Mouse (Mus musculus) lung, postnatal 0 days (tissue): ENCODE results near the gene Fto.

ENCODE experiments used
- CTCF ChIP-seq: IDR thresholded peaks from 2 replicates; pipeline ENCODE4 v1.5.1; 2016; ENCODE audit warnings: antibody characterized with exemption, mild to moderate bottlenecking
- EP300 ChIP-seq: IDR thresholded peaks from 2 replicates; pipeline ENCODE4 v1.6.1; 2016; ENCODE audit warnings: antibody characterized with exemption, mild to moderate bottlenecking, control low read depth

DNA sequence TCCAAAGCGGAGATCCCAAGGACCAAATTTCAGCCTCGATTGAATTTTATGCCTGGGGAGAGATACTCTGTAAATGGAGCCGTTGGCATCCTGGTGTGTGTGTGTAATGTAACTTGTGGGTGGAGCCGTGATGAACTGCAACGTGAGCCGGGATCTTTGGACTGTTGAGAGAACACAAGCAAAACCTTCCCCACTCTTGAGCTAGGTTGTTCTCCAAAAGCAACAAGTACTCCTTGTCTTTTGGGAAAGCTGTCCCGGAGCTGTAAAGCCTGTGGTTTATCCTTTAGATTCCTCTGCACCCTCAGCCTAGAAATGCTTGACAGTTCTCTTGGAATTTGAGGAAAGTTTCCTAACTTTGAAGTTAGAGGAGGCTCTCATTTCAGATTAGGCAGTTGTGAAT, 78.9 kb downstream of the Fto start:
- TF ChIP-seq CTCF (no peak), EP300 (no peak)
